Mouse (Mus musculus) embryonic facial prominence, embryonic 13.5 days (tissue): ENCODE data around the gene Gphn. TPM values are rescaled to one million over a fixed set of nuclear protein-coding genes. Genes with fewer than 3 reads are reported as not detected.

ENCODE experiments used
- ATAC-seq: fragments of 200-750 bp; cut with Nextera tagmentation; 2 replicates; pipeline ENCODE4 v1.8.0; 2017; ENCODE audit warnings: low read depth; ENCODE audit not compliant: insufficient number of reproducible peaks, insufficient read depth, low FRiP score, low TSS enrichment
- H3K27ac ChIP-seq: fragments of 300-500 bp; sonication (generic); 2 replicates; pipeline ENCODE4 v1.5.1; 2015; ENCODE audit warnings: moderate library complexity, mild to moderate bottlenecking, inconsistent platforms
- H3K27me3 ChIP-seq: fragments of 300-500 bp; sonication (generic); 2 replicates; pipeline ENCODE4 v1.6.1; 2015; ENCODE audit warnings: mild to moderate bottlenecking, inconsistent platforms
- H3K36me3 ChIP-seq: fragments of 300-500 bp; sonication (generic); 2 replicates; pipeline ENCODE4 v1.6.1; 2015; ENCODE audit warnings: mild to moderate bottlenecking, inconsistent platforms
- H3K4me1 ChIP-seq: fragments of 300-500 bp; sonication (generic); 2 replicates; pipeline ENCODE4 v1.6.1; 2015; ENCODE audit warnings: inconsistent platforms
- H3K4me2 ChIP-seq: fragments of 300-500 bp; sonication (generic); 2 replicates; pipeline ENCODE4 v1.6.1; 2015; ENCODE audit warnings: moderate library complexity, mild to moderate bottlenecking, inconsistent platforms
- H3K4me3 ChIP-seq: fragments of 300-500 bp; sonication (generic); 2 replicates; pipeline ENCODE4 v1.5.1; 2015; ENCODE audit warnings: mild to moderate bottlenecking, inconsistent platforms
- H3K9ac ChIP-seq: fragments of 300-500 bp; sonication (generic); 2 replicates; pipeline ENCODE4 v1.6.1; 2015; ENCODE audit warnings: mild to moderate bottlenecking, inconsistent platforms
- H3K9me3 ChIP-seq: fragments of 300-500 bp; sonication (generic); 2 replicates; pipeline ENCODE4 v1.6.1; 2016; ENCODE audit warnings: inconsistent platforms
- WGBS: fragments of 180-500 bp; shearing (Covaris S2); methylation state at CpG from one replicate; pipeline ENCODE4 v1.1.7; 2015; ENCODE audit warnings: mixed read lengths; 5-methylcytosine and 5-hydroxymethylcytosine counted together
- polyA plus RNA-seq: library from polyadenylated mRNA; unstranded; fragments of >200 nt; fragmentation: Nextera tagmentation; extraction: Ambion mirVana; gene quantifications from 2 replicates; pipeline ENCODE4 v1.2.1, GENCODE M21; 2015

The Gphn gene
- polyA plus RNA-seq, 1 experiment from 2014 or later, result 12.8 TPM

- H3K36me3 ChIP-seq, result no peaks in the 10 kb centered on the region
- H3K4me2 ChIP-seq, result no peak overlapping the region
- H3K27ac ChIP-seq, result no peak overlapping the region
- H3K9me3 ChIP-seq, result no peaks in the 10 kb centered on the region
- H3K9ac ChIP-seq, result no peak overlapping the region
- ATAC-seq, result no peak
- no peaks in the 10 kb centered on the region for H3K4me1 ChIP-seq
- 40% methylated on average over 2 of the region's 2 CpGs for WGBS
- H3K4me3 ChIP-seq, result no peak overlapping the region
- H3K27me3 ChIP-seq, result no peaks in the 10 kb centered on the region
Observed at GRCm38 (mm10) chr12:78659718-78660304, 433.6 kb downstream of the Gphn start.

DNA sequence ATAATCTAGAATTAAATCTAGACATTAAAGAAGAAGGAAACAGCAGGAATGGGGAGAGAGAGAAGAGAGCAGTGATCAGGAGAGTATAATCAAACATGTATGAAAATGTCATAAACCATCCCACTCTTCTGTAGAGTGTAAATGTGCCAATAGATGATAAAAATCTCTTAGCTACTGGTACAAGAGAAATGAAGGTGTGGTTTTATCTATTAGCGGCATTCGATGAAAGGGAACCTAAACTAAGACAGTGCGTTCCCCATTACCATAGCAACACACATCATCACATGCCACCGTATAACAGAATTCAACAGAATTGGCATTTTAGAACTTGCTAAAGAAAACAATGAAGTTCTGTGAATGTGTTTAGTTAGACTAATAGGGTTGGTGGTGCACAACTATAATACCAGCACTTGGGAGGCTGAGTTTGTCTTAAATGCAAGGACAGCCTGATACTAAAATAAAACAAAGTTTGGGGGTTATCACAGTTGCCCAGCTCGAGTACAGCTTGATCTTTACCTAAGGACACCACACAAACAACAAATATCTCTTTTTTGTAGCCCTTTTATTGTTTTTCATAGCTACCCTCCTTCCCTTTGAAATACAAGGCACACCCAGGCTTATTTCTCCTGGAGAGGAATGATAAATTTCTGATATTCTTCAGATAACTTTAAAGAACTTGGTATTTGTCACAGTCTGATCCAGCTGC, 452.1 kb downstream of the Gphn start:
- H3K4me3 ChIP-seq, result no peak overlapping the region
- no peak overlapping the region for H3K9ac ChIP-seq
- no peaks in the 10 kb centered on the region for H3K27me3 ChIP-seq
- H3K4me2 ChIP-seq, result no peak overlapping the region
- H3K9me3 ChIP-seq, result no peaks in the 10 kb centered on the region
- H3K27ac ChIP-seq, result no peak overlapping the region
- no peaks in the 10 kb centered on the region for H3K4me1 ChIP-seq
- no peaks in the 10 kb centered on the region for H3K36me3 ChIP-seq
- no peak for ATAC-seq
- WGBS, result 87% methylated on average over 5 of the region's 5 CpGs

DNA sequence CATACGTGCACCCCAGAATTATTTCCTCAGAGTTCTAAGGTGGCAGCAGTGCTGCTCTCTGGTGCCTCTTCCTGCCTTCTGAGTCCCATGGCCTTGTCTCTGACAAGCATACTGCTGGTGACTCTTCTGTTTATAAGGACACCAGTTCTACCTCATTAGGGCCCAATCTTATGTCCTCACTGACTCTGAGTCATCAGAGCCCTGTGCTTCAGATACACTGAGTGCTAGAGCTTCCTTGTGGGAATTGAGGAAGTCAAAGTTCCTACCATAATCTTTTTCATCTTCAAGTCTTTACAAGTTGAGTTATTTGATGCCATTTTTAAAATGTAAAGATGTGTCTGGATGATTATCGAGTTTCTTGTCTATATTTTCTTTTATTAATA, 452.6 kb downstream of the Gphn start:
- 85% methylated on average over 2 of the region's 2 CpGs for WGBS
- Histone ChIP-seq H3K4me1 (no peaks in the 10 kb centered on the region), H3K4me2 (no peak overlapping the region), H3K9me3 (no peaks in the 10 kb centered on the region), H3K9ac (no peak overlapping the region), H3K27ac (no peak overlapping the region), H3K4me3 (no peak overlapping the region), H3K36me3 (no peaks in the 10 kb centered on the region), H3K27me3 (no peaks in the 10 kb centered on the region)
- no peak for ATAC-seq

GRCm38 (mm10) chr12:78681048-78681447, 454.9 kb downstream of the Gphn start:
- H3K4me1 ChIP-seq, result no peaks in the 10 kb centered on the region
- no peak overlapping the region for H3K9ac ChIP-seq
- no peak overlapping the region for H3K4me2 ChIP-seq
- 76% methylated on average over 2 of the region's 2 CpGs for WGBS
- no peak overlapping the region for H3K4me3 ChIP-seq
- H3K9me3 ChIP-seq, result no peaks in the 10 kb centered on the region
- ATAC-seq, result no peak
- no peaks in the 10 kb centered on the region for H3K27me3 ChIP-seq
- no peak overlapping the region for H3K27ac ChIP-seq
- no peaks in the 10 kb centered on the region for H3K36me3 ChIP-seq

DNA sequence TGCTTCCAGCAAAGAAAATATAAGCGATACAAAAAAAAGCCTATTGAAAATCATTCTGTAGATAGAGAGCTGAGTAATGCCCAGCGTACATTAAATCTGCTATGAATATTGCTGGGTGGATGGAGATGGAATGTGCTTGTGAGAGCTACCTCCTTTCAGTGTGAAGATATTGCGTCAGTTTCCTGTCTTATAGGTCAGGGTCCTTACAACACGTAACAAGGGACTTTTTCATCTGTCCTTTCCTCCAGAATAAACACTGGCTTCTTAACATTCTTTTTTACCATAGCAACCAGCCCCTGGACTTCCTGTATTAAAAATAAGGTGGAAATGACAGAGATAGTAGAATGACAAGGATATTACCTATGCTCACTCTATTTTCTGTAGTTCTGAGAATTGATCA, 456.1 kb downstream of the Gphn start:
- Histone ChIP-seq H3K27me3 (no peaks in the 10 kb centered on the region), H3K36me3 (no peaks in the 10 kb centered on the region), H3K27ac (no peak overlapping the region), H3K4me2 (no peak overlapping the region), H3K4me3 (no peak overlapping the region), H3K4me1 (no peaks in the 10 kb centered on the region), H3K9me3 (no peaks in the 10 kb centered on the region), H3K9ac (no peak overlapping the region)
- WGBS, result 70% methylated on average over 4 of the region's 4 CpGs
- no peak for ATAC-seq

GRCm38 (mm10) chr12:78685669-78686215, 459.6 kb downstream of the Gphn start:
- no peaks in the 10 kb centered on the region for H3K36me3 ChIP-seq
- ATAC-seq, result no peak
- no peak overlapping the region for H3K4me3 ChIP-seq
- H3K9ac ChIP-seq, result no peak overlapping the region
- H3K27me3 ChIP-seq, result no peaks in the 10 kb centered on the region
- no peak overlapping the region for H3K27ac ChIP-seq
- WGBS, result 83% methylated on average over 1 of the region's 1 CpGs
- H3K9me3 ChIP-seq, result no peaks in the 10 kb centered on the region
- H3K4me1 ChIP-seq, result no peaks in the 10 kb centered on the region
- H3K4me2 ChIP-seq, result no peak overlapping the region

GRCm38 (mm10) chr12:78688876-78689275, 462.7 kb downstream of the Gphn start:
- Histone ChIP-seq H3K9me3 (no peaks in the 10 kb centered on the region), H3K4me3 (no peak overlapping the region), H3K36me3 (no peaks in the 10 kb centered on the region), H3K4me2 (no peak overlapping the region), H3K4me1 (no peaks in the 10 kb centered on the region), H3K27ac (no peak overlapping the region), H3K27me3 (no peaks in the 10 kb centered on the region), H3K9ac (no peak overlapping the region)
- WGBS, result 76% methylated on average over 5 of the region's 5 CpGs
- no peak for ATAC-seq

DNA sequence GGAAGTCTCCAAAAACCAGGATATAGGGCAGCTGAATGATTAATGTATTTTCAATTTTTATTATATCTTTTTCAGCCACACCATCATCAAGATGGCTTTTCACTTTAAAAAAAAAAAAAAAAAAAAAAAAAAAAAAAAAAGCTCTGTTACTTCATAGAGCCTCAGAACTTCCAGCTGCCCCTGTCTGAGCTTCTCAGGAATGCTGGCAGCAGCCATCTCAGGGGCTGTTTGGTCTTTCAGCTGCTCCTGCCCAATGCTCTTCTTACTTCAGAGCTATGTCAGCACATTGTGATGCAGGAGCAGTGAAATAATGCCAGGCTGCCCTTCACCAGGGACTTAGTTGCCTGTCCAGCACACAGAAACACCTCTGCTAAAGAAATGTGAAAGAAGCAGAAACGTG, 465.1 kb downstream of the Gphn start, which contains the start of gene Fam71d:
Fam71d (plus strand) TSS at position 211 of the 400 bp plus-strand sequence.
- no peak for ATAC-seq
- Histone ChIP-seq H3K27ac (no peak within 1 kb of the TSS), H3K9me3 (no peaks in the 10 kb centered on the region), H3K4me3 (no peak within 1 kb of the TSS), H3K4me2 (no peak within 1 kb of the TSS), H3K27me3 (no peaks in the 10 kb centered on the region), H3K36me3 (no peaks in the 10 kb centered on the region), H3K9ac (no peak within 1 kb of the TSS), H3K4me1 (no peaks in the 10 kb centered on the region)
- 79% methylated on average over 1 of the region's 1 CpGs for WGBS

DNA sequence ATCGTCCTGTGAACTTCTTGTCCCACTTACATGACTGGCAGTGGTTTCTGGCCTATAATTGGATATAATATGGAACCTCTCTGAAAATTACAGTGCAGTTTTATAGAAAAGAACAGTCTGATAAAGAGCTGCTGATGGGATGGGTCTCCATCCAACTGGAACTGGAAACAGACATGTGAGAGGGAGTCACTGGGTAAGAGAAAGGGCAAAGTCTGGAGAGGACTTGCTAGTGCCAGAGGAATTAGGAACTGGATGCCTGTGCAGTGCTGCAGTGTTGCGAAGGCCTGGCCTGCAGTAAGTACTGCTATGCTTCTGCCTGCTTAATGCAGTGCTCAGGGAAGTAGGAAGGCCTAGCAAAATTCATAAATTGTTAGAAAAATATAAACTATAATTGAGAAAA, 467.1 kb downstream of the Gphn start:
- H3K9ac ChIP-seq, result no peak overlapping the region
- no peaks in the 10 kb centered on the region for H3K9me3 ChIP-seq
- no peaks in the 10 kb centered on the region for H3K4me1 ChIP-seq
- no peaks in the 10 kb centered on the region for H3K36me3 ChIP-seq
- H3K4me2 ChIP-seq, result no peak overlapping the region
- no peak overlapping the region for H3K4me3 ChIP-seq
- WGBS, result 84% methylated on average over 2 of the region's 2 CpGs
- H3K27me3 ChIP-seq, result no peaks in the 10 kb centered on the region
- no peak for ATAC-seq
- H3K27ac ChIP-seq, result no peak overlapping the region

GRCm38 (mm10) chr12:78717783-78718182, 491.6 kb downstream of the Gphn start:
- H3K27me3 ChIP-seq, result no peaks in the 10 kb centered on the region
- no peaks in the 10 kb centered on the region for H3K9me3 ChIP-seq
- no peak for ATAC-seq
- H3K9ac ChIP-seq, result no peak overlapping the region
- H3K36me3 ChIP-seq, result no peaks in the 10 kb centered on the region
- whole genome bisulfite sequencing, result 67% methylated on average over 2 of the region's 2 CpGs
- no peak overlapping the region for H3K4me2 ChIP-seq
- no peak overlapping the region for H3K27ac ChIP-seq
- H3K4me3 ChIP-seq, result no peak overlapping the region
- H3K4me1 ChIP-seq, result no peaks in the 10 kb centered on the region

DNA sequence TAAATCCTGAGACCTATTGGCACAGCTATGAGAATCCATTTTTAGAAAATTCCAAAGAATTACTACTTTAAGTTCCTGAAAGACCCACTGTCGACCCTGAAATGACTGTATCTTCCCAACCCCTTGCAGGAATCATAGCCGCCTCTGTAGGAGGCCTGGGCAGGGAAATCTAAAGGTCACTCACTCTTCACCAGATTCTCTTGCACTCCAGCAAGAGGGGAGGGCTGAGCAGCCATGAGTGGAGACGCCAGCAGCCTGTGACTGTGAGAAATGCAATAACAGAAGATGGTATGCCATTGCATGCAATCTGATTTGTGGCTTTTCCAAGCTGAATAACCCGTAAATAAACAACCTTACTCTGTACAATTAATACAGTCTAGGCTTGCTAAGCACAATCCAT, 501.5 kb downstream of the Gphn start:
- no peaks in the 10 kb centered on the region for H3K36me3 ChIP-seq
- H3K4me2 ChIP-seq, result no peak overlapping the region
- H3K27ac ChIP-seq, result no peak overlapping the region
- WGBS, result 60% methylated on average over 4 of the region's 4 CpGs
- no peak for ATAC-seq
- no peak overlapping the region for H3K9ac ChIP-seq
- H3K4me3 ChIP-seq, result no peak overlapping the region
- no peaks in the 10 kb centered on the region for H3K27me3 ChIP-seq
- no peaks in the 10 kb centered on the region for H3K4me1 ChIP-seq
- no peaks in the 10 kb centered on the region for H3K9me3 ChIP-seq
